Mouse (Mus musculus): ENCODE data around the gene Adamtsl4. TPM values are rescaled to one million over a fixed set of nuclear protein-coding genes. Genes with fewer than 3 reads are reported as not detected.

Adamtsl4 gene
- polyA plus RNA-seq (2012; rRNA removed) = 0.15 and 0.20 TPM in 2 replicates

GRCm38 (mm10) chr3:95687524-95688421 lies at the start of gene Adamtsl4:
Gene Adamtsl4, minus strand, starts transcription at chr3:95687917.

GRCm38 (mm10) chr3:95658236-95658867 lies 29.4 kb downstream of the Adamtsl4 start, which contains the start of gene Mcl1:
Gene Mcl1, plus strand, starts transcription at chr3:95658788.

Other genes with a start within 250 kb of the Adamtsl4 start
- gene Ctsk, start 188.7 kb downstream of the Adamtsl4 start, polyA plus RNA-seq (2012; rRNA removed) = 1.0 and 1.7 TPM in 2 replicates
- gene Ctss, start 161.1 kb downstream of the Adamtsl4 start, polyA plus RNA-seq (2012; rRNA removed) = 17.6 and 20.8 TPM in 2 replicates
- not detected in 2 replicates for gene Hormad1, start 128.2 kb downstream of the Adamtsl4 start, polyA plus RNA-seq (2012; rRNA removed)
- gene Golph3l, start 99.0 kb downstream of the Adamtsl4 start, polyA plus RNA-seq (2012; rRNA removed) = 17.0 and 19.4 TPM in 2 replicates
- gene Ensa, start 62.9 kb downstream of the Adamtsl4 start, polyA plus RNA-seq (2012; rRNA removed) = 15.2 and 18.1 TPM in 2 replicates
- gene Mcl1, start 29.1 kb downstream of the Adamtsl4 start, polyA plus RNA-seq (2012; rRNA removed) = 33.0 and 38.9 TPM in 2 replicates
- 8.7 and 11.7 TPM in 2 replicates for gene Ecm1, start 51.7 kb upstream of the Adamtsl4 start, polyA plus RNA-seq (2012; rRNA removed)
- gene Tars2, start 72.3 kb upstream of the Adamtsl4 start, polyA plus RNA-seq (2012; rRNA removed) = 19.5 and 21.1 TPM in 2 replicates
- gene Rprd2, start 130.9 kb upstream of the Adamtsl4 start, polyA plus RNA-seq (2012; rRNA removed) = 5.4 and 6.3 TPM in 2 replicates
- gene Prpf3, start 168.0 kb upstream of the Adamtsl4 start, polyA plus RNA-seq (2012; rRNA removed) = 21.3 and 23.1 TPM in 2 replicates
- 117 and 132 TPM in 2 replicates for gene Mrps21, start 183.6 kb upstream of the Adamtsl4 start, polyA plus RNA-seq (2012; rRNA removed)
- gene Ciart, start 194.3 kb upstream of the Adamtsl4 start, polyA plus RNA-seq (2012; rRNA removed) = 0.50 and 0.76 TPM in 2 replicates
- gene BC028528, start 204.1 kb upstream of the Adamtsl4 start, polyA plus RNA-seq (2012; rRNA removed) = 4.6 and 5.3 TPM in 2 replicates
- 22.8 and 27.2 TPM in 2 replicates for gene Aph1a, start 206.1 kb upstream of the Adamtsl4 start, polyA plus RNA-seq (2012; rRNA removed)
- gene Car14, start 216.8 kb upstream of the Adamtsl4 start, polyA plus RNA-seq (2012; rRNA removed) = 5.2 and 5.8 TPM in 2 replicates
- 122 and 172 TPM in 2 replicates for gene Anp32e, start 241.3 kb upstream of the Adamtsl4 start, polyA plus RNA-seq (2012; rRNA removed)

Data from liver, embryonic 14 days (tissue).